Mouse (Mus musculus) ES-Bruce4 (cell line): ENCODE data around the gene Dbil5.

Experiments
- CTCF ChIP-seq: IDR thresholded peaks from one replicate; pipeline ENCODE4 v1.8.1; 2011; ENCODE audit warnings: low read depth, low read length
- EP300 ChIP-seq: IDR thresholded peaks from 2 replicates; pipeline ENCODE4 v1.6.1; 2011; ENCODE audit warnings: low read depth, low read length; ENCODE audit not compliant: insufficient read depth
- POLR2A ChIP-seq: IDR thresholded peaks from one replicate; pipeline ENCODE4 v1.8.1; 2011; ENCODE audit warnings: low read length; ENCODE audit not compliant: insufficient read depth

GRCm38 (mm10) chr11:76224631-76225030, 7.2 kb downstream of the Dbil5 start:
- no peak for TF ChIP-seq CTCF
- TF ChIP-seq EP300 = no peak
- TF ChIP-seq POLR2A = no peak
